Mouse (Mus musculus): ENCODE measurements around the gene Ankrd13a.

The Ankrd13a gene

DNA sequence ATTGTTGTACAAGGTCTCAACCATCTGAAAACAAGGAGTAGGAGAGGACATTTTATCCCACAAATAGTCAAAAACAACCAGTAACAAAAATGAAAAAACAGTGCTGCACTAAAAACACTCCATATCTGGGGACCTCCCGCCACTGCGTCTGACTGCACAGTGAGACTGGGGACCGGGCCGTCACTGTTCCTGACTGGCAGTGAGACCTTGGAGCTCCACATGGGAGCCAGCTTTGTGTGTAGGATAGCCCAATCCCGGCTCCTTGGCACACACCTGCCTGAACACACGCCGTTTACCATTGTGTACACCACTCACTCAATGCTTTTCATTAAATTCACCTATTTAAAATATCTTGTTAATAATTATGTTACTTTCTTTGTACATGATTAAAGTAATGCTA, 7.3 kb upstream of the Ankrd13a start:
- no peak for DNase-seq

GRCm38 (mm10) chr5:114769786-114770185, 4.7 kb upstream of the Ankrd13a start:
- peak in 1 of 2 experiments; percentile 42 for DNase-seq

- no peak for DNase-seq
These were observed 2.7 kb upstream of the Ankrd13a start for GRCm38 (mm10) chr5:114771796-114772195.

- peak; percentile 68 to 73 for DNase-seq
These were observed 1.8 kb upstream of the Ankrd13a start for GRCm38 (mm10) chr5:114772456-114773203.

- DNase-seq = peak; percentile 97 to 99
These were observed 1.2 kb upstream of the Ankrd13a start for GRCm38 (mm10) chr5:114773211-114773710.

DNA sequence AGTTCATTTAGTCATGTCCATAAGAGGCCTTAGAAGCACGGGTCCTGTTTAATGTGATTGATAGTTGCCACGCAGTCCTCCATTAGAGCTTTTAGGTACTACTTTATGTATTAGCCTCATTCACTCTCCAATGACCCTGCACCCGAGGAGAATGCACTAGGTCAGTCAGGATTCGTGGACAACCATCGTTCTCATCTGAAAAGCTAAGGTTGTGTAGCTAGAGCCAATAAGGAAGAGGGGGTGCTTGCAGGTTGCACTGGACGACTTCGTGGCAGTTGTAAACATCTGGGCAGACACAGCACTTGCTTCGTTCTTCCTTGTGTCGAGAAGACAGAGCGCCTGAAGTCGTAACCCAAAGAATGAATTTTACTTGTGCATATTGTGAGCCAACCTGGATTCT, 697 bp upstream of the Ankrd13a start:
- peak in 1 of 2 experiments; percentile 54 for DNase-seq

DNA sequence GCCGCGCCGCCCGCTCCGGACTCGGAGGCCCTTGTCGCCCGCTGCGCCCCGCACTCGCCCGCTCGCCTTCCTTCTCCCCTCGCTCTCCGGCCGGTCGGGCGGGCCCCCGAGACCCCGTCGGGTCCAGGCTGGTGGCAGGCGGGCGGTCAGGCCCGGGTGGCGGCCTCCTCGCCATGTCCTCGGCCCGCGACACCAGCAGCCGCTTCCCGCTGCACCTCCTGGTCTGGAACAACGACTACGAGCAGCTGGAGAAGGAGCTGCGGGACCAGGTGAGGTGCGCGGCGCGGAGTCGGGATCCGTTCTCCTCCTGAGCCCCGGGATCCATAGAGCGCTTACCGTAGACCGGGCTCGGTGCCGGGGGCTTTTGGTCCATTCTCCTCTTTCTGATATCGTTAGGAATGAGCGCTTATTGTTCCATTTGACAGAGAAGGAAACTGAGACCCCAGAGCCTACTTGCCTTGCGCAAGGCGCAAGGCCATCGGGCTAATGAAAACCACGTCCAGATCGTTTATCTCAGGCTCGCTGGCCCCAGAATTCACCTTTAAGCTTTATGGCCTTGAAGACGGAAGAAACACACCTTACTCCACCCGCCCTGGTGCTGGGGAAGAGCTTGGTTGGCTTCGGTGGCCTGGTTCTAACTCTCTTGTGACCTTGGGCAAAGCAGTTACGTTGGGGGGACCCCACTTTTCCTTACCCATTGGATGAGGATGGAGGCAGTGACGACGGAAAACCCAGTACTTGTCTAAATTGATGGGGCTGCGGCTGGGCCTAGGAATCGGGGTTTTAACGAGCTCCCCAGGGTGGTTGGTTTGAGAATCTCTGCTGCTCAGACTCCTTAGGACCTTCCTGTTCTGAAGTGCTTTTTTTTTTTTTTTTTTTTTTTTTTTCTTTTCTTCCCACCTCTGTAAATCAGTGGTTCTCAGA, 841 bp downstream of the Ankrd13a start, which contains the start of gene Git2:
Gene Git2, minus strand, starts transcription at position 462 of the 924 bp plus-strand sequence.
- DNase-seq = no peak

- no peak for DNase-seq
These were observed 1.7 kb downstream of the Ankrd13a start for GRCm38 (mm10) chr5:114776174-114776573.

DNA sequence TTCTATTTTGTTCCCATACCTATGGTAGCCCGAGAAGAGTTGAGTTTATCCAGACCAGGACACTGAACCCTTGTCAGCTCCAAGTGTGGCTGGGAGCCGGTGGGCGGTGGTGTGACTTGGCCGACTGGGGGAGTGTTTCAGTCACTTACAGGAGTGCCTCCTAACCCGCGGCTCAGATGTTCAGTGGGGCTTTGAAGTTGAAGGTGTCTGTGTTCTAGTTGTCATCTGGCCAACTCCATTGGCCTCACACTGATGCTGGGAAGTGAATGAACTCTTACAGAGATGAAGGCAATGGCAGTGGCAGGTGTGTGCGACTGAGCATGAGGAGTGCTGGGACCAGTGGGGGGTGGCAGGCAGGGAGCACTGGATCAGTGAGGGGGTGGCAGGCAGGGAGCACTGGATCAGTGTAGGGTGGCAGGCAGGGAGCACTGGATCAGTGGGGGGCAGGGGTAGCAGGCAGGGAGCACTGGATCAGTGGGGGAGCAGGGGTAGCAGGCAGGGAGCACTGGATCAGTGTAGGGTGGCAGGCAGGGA, 5.5 kb downstream of the Ankrd13a start:
- no peak for DNase-seq

- DNase-seq = no peak
These were observed 6.4 kb downstream of the Ankrd13a start for GRCm38 (mm10) chr5:114780912-114781311.

GRCm38 (mm10) chr5:114782991-114783390, 8.5 kb downstream of the Ankrd13a start:
- DNase-seq = no peak

DNA sequence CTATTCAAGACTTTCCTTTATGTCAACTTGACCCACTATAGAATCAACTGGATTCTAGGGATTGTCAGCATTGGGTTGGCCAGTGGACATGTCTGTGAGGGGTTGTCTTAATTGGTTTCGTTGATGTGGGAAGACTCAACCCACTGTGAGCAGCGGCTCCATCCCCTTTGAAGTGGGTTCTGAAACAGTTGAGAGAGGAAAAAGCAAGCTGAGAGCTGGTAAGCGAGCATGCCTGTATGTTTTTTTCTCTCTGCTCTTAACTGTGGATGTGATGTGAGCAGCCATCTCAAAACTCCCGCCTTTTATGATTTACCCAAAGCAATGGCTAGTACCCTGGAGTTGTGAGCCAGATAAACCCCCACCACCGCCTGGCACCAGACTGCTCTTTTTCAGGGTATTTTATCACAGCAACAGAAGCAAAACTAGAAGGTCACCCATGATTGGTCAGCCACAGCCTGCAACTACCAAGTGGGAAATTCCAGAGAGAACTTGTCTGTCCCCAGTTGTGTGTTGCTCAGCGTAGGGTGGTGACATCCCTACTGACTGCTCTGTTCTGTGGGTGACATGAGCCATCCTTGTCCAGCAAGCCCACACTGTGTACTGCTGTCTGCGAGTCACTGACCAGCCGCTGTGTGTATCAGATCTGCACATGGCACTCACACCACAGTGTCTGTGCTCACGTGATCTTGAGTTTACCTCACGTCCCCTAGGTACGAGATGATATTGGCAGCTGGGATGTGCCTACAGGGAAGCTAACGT, 9.1 kb downstream of the Ankrd13a start:
- no peak for DNase-seq

DNA sequence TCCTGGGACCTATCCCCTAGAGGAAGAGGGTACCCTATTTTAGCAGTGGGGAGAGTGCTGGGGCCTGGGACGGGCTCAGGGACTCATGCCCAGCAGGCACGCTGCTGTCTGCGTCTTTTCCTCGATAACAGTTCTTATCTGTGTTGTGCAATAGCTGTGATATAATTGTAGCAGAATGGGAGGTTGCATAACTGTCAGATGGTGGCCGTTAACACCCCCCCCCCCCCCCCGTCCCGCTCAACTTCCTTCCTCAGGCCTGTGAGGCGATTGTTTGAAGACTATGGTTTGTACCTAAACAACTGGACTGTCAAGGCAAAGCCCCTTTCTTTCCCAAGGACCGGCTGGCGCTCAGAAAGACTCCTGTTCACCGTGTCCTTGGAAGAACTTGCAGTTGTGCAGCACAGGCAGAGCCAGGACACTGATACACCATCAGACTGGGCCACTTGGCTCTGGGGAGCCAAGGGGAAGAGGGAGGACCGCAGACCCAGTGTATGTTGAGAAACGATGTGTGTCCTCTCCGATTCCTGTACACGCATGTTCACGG, 10.2 kb downstream of the Ankrd13a start:
- no peak for DNase-seq

DNA sequence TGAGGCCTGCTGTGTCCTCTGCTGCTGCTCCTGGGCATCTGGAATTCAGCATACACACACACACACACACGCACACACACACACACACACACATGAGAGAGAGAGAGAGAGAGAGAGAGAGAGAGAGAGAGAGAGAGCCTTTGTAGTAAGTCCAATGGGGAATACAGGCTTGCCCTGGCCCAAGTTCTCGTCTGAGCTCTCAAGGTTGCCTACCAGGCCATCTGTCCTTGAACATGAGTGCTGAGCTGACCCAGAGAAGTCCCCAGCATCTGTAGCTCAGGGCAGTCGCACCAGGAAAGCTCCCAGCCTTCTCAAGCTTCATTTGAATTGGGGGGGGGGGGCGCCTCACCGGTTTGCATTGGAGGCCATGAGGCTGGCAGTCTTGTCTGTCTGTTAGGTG, 10.7 kb downstream of the Ankrd13a start:
- DNase-seq = no peak

DNA sequence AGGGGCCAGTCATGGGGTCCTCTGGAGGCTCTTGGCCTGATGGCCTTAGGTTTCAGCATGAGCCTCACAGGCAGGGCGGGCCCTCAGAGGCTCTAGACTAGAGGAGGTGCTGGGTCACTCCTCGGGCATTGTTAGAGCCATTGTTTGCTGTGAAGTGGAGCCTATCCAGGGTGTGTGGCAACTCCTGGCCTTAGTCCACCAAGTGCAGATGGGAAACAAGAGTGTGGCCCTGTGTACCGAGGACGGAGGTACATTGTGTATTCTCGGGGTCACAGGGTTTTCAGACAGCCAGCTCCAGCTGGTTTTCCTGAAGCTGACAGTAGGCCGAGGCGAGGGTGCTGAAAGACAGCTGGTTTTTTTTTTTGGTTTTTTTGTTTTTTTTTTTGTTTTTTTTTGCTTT, 18.8 kb downstream of the Ankrd13a start:
- DNase-seq = peak; percentile 65 to 70

DNA sequence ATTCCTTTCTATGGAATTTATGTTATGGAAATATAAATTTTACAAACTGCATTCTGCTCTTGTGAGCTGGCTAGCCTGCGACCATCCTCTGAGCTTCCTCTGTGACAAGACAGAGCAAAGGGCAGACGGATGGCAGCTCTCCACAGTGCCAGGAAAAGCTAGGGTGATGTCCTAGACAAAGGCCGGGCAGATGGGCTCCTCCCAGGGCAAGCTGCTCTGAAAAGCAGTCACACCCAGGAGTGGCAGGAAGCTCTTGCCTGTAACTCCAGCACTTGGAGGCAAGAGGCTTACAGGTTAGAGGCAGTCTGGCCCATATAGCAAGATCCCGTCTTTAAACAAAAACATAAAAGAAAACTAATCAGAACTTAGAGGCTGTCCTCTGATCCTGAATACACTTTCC, 20.1 kb downstream of the Ankrd13a start:
- peak; percentile 66 to 78 for DNase-seq

DNA sequence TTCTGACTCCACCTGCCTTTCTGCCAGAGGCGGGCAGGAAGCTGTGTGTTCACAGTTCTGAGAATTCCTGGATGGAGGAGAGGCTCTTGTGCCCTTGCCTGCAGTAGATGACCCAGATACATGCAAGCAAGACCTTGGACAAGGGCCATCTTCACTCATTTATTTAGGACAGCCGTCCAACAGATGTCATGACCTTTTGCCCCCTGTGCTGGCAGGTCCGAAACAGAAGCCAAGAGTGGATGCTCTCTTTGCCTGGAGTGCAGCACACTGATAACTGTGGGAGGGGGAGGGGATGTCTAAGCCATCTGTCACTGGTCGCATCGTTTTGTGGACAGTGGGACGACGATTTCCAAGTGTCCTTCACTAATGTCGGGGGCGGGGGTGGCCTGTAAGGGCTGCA, 20.8 kb downstream of the Ankrd13a start:
- peak; percentile 55 for DNase-seq

DNA sequence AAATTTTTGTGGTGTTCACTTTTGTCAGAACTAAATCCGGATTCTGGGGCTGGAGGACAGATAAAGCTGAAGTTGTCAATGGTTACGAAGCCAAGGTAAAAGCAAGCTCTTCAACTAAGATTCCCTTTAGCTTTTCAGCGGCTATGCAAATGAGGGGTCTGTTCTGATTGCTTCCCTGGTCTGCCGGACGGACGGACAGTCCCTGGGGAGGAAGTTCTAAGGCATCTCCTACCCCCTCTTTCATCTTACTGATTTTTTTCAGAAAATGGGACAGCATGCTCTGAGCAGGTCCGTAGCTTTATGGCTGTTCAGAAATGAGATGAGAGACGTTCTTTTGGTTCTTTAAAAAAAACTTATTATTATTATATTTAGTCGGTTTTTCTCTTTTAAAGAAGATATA, 21.2 kb downstream of the Ankrd13a start:
- no peak for DNase-seq

DNA sequence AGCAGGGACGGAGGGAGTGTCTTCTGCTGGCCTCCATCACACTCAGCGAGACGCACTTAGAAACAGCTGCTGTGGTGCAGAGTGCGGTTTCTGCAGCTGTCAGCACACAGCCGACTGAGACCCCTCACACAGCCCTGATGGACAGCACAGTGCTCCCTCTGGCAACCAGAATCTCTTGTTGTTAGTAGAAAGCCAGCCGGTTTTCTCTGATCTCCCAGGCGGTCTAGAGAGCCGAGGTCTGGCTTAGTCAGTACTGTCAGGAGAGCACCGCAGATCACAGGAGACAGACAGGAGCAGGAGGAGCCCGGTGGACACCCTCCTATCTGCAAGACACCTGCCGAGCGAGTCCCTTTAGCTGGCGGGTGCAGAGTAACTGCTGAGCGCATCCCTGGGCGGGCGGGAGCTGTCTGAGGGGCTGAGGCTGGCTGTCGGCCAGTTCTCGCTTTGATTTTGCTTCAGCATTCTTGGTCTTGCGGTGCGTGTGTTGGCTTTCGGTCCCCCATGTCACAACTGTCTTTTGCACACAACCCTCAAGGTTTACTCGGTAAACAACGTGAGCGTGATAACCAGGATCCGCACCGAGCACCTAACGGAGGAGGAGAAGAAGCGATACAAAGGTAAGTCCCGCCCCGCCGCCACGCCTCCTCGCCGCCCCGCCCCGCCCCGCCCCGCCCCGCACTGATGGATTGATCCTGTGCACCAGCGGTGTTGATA, 22.0 kb downstream of the Ankrd13a start:
- peak; percentile 57 for DNase-seq

DNA sequence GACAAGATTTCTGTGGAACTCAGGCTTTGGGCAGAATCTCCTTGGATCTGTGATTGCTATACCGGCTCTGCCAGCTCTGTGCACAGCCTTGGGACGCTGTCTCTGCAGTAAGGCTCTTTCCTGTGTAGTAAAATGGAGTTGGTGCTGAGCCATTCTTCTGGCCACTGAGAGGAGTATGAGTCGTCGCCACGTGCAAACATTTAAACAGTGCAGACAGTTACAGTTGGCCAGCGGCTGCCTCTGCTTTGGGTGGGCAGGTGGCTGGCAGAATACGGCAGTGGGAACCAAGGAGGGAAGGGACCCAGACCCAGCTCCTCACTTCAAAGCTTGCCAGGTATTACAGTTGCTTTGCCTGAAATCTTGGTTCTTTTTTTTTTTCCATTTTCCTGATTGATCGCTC, 22.8 kb downstream of the Ankrd13a start:
- DNase-seq = no peak

GRCm38 (mm10) chr5:114799848-114800247, 25.4 kb downstream of the Ankrd13a start:
- DNase-seq = no peak

GRCm38 (mm10) chr5:114801049-114801448, 26.6 kb downstream of the Ankrd13a start:
- no peak for DNase-seq
